Mouse (Mus musculus): ENCODE data around the gene A730071L15Rik. TPM values are rescaled to one million over a fixed set of nuclear protein-coding genes. Genes with fewer than 3 reads are reported as not detected.

The A730071L15Rik gene
- polyA plus RNA-seq, 1 experiment from 2014 or later, result 0.37 TPM

DNA sequence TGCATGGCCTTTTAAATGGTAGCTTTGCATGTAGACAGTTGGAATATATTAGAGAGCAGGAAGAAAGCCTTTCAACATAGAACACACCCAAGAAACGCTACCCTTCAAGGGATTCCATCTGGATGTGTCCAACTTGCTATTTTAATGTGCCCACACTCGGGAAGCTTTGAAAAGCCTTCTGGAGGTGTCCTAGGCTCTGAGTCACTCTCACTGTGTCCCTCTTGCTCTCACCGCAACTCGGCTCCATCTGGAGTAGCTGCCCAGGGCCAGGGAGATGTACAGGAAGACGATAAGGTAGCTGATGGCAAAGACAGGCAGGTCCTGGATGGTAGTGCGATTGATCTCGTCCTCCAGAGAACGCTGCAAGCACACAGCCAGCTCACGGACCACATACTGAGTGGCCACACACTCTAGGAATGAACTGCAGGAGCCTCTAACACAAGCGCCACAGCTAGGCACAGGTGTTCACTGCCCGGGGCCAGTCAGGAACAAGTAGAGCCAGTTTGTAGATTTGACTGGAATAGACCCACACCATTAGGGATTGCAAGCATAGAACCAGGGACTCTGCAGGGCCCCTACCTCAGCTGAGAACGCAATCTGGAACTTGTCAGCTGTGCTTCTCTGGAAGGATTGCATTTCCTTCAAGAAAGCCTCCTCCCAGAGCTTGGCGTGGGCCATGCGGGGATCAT, 24.9 kb downstream of the A730071L15Rik start:
- Histone ChIP-seq H3K4me3 (replicated peaks) (no peak overlapping the region), H3K4me1 (no peaks in the 10 kb centered on the region), H3K9ac (replicated peaks) (no peak overlapping the region), H3K27ac (replicated peaks) (no peak overlapping the region), H3K4me2 (no peak overlapping the region), H3K36me3 (no peaks in the 10 kb centered on the region), H3K9me3 (replicated peaks) (no peaks in the 10 kb centered on the region), H3K27me3 (replicated peaks) (no peaks in the 10 kb centered on the region)
- WGBS, result 85% methylated on average over 14 of the region's 14 CpGs
- no peak for ATAC-seq (ENCODE audit: low FRiP score)

DNA sequence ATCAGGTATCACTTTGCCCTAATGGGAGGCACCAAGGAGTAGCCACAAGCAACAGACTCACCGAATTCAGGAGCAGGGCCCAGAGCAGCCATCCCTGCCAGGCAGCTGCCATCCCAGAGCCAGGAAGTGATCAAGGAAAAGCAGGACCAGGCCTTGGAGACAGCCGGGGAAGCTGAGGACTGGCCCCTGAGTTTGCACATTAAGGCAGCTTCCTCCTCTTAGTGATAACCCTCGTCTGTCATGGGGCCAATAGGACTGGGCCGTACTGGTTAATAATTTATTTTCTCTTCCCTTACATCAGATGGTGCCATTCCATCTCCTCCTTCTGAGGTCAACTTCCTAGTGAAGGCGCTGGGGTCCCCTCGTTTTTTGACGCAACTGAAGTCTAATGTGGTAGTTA, 30.2 kb downstream of the A730071L15Rik start, which contains the start of gene Npc1l1:
Npc1l1 (minus strand) TSS at position 132 of the 400 bp plus-strand sequence.
- Histone ChIP-seq H3K27ac (replicated peaks) (no peak within 1 kb of the TSS), H3K36me3 (no peaks in the 10 kb centered on the region), H3K4me2 (no peak within 1 kb of the TSS), H3K27me3 (replicated peaks) (no peaks in the 10 kb centered on the region), H3K9ac (replicated peaks) (no peak within 1 kb of the TSS), H3K4me3 (replicated peaks) (no peak within 1 kb of the TSS), H3K4me1 (no peaks in the 10 kb centered on the region), H3K9me3 (replicated peaks) (0 out of 2 replicates have a peak, but pooled peaks cover 3% of the 10 kb centered on the region)
- WGBS, result 84% methylated on average over 7 of the region's 7 CpGs
- ATAC-seq (ENCODE audit: low FRiP score), result no peak

DNA sequence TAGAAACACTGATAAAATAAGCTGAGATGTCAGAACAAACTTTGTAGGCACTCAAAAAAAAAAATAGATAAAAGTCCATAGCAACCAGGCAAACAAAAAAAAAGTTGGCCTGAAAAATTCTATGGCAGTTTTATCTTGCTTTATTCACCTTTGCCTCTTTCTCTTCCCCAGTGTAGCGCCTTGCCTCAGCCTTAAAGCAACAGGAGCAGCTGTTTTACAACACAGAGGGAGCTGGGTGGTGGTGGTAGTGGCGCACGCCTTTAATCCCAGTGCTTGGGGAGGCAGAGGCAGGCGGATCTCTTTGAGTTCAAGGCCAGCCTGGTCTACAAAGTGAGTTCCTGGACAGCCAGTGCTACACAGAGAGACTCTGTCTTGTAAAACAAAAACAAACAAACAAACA, 33.2 kb downstream of the A730071L15Rik start:
- Histone ChIP-seq H3K27ac (replicated peaks) (no peak overlapping the region), H3K4me2 (no peak overlapping the region), H3K9ac (replicated peaks) (no peak overlapping the region), H3K4me3 (replicated peaks) (no peak overlapping the region), H3K36me3 (no peaks in the 10 kb centered on the region), H3K27me3 (replicated peaks) (no peaks in the 10 kb centered on the region), H3K9me3 (replicated peaks) (0 out of 2 replicates have a peak, but pooled peaks cover 6% of the 10 kb centered on the region), H3K4me1 (no peaks in the 10 kb centered on the region)
- no peak for ATAC-seq (ENCODE audit: low FRiP score)
- 87% methylated on average over 4 of the region's 4 CpGs for WGBS

DNA sequence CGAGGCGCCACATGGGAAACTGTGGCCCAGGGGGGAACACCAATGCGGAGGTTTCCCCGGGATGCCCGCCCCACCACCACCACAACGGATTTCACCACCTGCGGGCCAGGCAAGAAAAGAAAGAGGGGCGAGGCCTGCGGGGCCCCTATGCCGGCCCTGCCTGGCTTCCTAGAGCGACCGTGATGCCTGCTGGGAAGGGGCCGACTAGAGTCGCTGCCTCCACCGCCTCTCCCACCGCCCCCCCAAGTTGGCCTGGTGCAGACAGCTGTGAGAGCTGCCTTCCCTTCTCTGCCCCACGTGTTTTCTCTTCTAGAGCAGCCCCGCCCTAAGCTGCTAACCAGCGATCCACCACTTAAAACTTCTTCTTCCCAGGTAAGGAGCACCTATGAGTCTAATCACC, 44.9 kb downstream of the A730071L15Rik start:
- H3K9ac ChIP-seq (replicated peaks), result no peak overlapping the region

More for the DNA sequence above, 44.9 kb downstream of the A730071L15Rik start:
- Histone ChIP-seq H3K36me3 (no peaks in the 10 kb centered on the region), H3K4me2 (no peak overlapping the region), H3K4me1 (no peaks in the 10 kb centered on the region), H3K9me3 (replicated peaks) (no peaks in the 10 kb centered on the region), H3K27me3 (replicated peaks) (no peaks in the 10 kb centered on the region), H3K4me3 (replicated peaks) (no peak overlapping the region), H3K27ac (replicated peaks) (no peak overlapping the region)
- WGBS, result 57% methylated on average over 19 of the region's 19 CpGs
- ATAC-seq (ENCODE audit: low FRiP score), result no peak

Other genes with a start within 250 kb of the A730071L15Rik start
- 3.4 and 4.2 TPM in 2 replicates for gene Gck, start 249.9 kb upstream of the A730071L15Rik start, polyA plus RNA-seq (2015; fragmentation: Nextera tagmentation; extraction: Ambion mirVana)
- gene Ykt6, start 244.3 kb upstream of the A730071L15Rik start, polyA plus RNA-seq (2015; fragmentation: Nextera tagmentation; extraction: Ambion mirVana), result 84.9 and 87.1 TPM in 2 replicates
- gene Camk2b, start 133.7 kb upstream of the A730071L15Rik start, polyA plus RNA-seq (2015; fragmentation: Nextera tagmentation; extraction: Ambion mirVana), result 113 and 140 TPM in 2 replicates
- 61.2 and 62.4 TPM in 2 replicates for gene Nudcd3, start 386 bp downstream of the A730071L15Rik start, polyA plus RNA-seq (2015; fragmentation: Nextera tagmentation; extraction: Ambion mirVana)
- 0.09 and 0.11 TPM in 2 replicates for gene Npc1l1, start 30.1 kb downstream of the A730071L15Rik start, polyA plus RNA-seq (2015; fragmentation: Nextera tagmentation; extraction: Ambion mirVana)
- gene Ddx56, start 67.7 kb downstream of the A730071L15Rik start, polyA plus RNA-seq (2015; fragmentation: Nextera tagmentation; extraction: Ambion mirVana), result 70.7 and 77.2 TPM in 2 replicates
- 110 and 114 TPM in 2 replicates for gene Tmed4, start 74.8 kb downstream of the A730071L15Rik start, polyA plus RNA-seq (2015; fragmentation: Nextera tagmentation; extraction: Ambion mirVana)
- gene Ogdh, start 91.6 kb downstream of the A730071L15Rik start, polyA plus RNA-seq (2015; fragmentation: Nextera tagmentation; extraction: Ambion mirVana), result 129 and 135 TPM in 2 replicates
- gene Zmiz2, start 189.0 kb downstream of the A730071L15Rik start, polyA plus RNA-seq (2015; fragmentation: Nextera tagmentation; extraction: Ambion mirVana), result 24.8 and 28.3 TPM in 2 replicates
- 4,598 and 4,773 TPM in 2 replicates for gene Ppia, start 215.4 kb downstream of the A730071L15Rik start, polyA plus RNA-seq (2015; fragmentation: Nextera tagmentation; extraction: Ambion mirVana)
- 183 and 240 TPM in 2 replicates for gene H2afv, start 244.4 kb downstream of the A730071L15Rik start, polyA plus RNA-seq (2015; fragmentation: Nextera tagmentation; extraction: Ambion mirVana)